Mouse (Mus musculus) lung, postnatal 0 days (tissue): ENCODE results near the gene Paox.

Experiments used
- CTCF ChIP-seq: IDR thresholded peaks from 2 replicates; pipeline ENCODE4 v1.5.1; 2016; ENCODE audit warnings: antibody characterized with exemption, mild to moderate bottlenecking
- EP300 ChIP-seq: IDR thresholded peaks from 2 replicates; pipeline ENCODE4 v1.6.1; 2016; ENCODE audit warnings: antibody characterized with exemption, mild to moderate bottlenecking, control low read depth

DNA sequence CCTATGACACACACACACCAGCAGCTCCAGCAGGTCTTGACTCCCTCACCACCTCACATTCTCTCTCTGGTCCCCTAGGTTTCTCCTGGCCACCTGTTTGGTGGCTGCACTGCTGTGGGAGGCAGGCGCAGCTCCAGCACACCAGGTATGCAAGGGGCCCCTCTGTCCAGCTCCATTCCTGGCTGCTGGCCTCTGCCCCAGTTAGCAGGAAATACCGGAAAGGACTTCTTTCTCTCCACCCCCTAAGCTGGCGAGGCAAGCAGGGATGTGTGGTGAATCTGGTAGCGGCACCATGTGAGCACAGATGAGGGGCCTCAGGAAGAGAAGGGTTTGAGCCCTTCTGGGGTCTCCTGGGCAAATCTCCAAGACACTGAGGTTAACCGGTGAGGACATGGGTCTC is 20.6 kb upstream of the Paox start:
- TF ChIP-seq CTCF (no peak), EP300 (no peak)
